Mouse (Mus musculus) liver, postnatal 0 days (tissue): ENCODE measurements at regions not wholly inside any gene's neighbourhood (a gene's known extent, or its start where the extent isn't known, plus 50 kb on each side); places are given as distances from the start of the nearest gene placed in this dataset.

Experiments
- CTCF ChIP-seq: sonication (generic); IDR thresholded peaks from 2 replicates; pipeline ENCODE4 v1.5.1; 2016; ENCODE audit warnings: antibody characterized with exemption, low read depth
- EP300 ChIP-seq: IDR thresholded peaks from 2 replicates; pipeline ENCODE4 v1.6.1; 2016; ENCODE audit warnings: antibody characterized with exemption, low read depth, mild to moderate bottlenecking

DNA sequence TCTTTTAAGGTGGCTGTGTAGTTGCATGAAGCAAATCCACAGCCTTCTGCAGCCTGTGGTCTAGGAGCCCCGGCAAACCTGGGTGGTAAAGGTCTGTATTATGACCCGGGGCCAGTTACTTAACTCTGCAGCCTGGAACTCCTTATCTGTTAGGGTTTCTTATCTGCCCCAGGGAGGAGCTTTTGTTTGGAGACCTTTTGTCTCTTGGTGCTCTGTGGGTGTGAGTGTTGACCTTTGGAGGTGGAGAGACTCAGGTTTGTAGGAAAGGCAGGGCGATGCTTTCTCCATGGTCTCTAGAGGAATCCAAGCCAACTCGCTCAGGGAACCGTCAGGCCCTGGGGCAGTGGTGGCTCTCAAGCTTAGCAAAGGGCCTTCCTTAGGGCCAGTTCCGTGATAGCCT lies 127.8 kb upstream of the Ubr2 start:
- no peak for TF ChIP-seq CTCF
- no peak for TF ChIP-seq EP300
